Mouse (Mus musculus): ENCODE data around the gene Sbf2.

DNA sequence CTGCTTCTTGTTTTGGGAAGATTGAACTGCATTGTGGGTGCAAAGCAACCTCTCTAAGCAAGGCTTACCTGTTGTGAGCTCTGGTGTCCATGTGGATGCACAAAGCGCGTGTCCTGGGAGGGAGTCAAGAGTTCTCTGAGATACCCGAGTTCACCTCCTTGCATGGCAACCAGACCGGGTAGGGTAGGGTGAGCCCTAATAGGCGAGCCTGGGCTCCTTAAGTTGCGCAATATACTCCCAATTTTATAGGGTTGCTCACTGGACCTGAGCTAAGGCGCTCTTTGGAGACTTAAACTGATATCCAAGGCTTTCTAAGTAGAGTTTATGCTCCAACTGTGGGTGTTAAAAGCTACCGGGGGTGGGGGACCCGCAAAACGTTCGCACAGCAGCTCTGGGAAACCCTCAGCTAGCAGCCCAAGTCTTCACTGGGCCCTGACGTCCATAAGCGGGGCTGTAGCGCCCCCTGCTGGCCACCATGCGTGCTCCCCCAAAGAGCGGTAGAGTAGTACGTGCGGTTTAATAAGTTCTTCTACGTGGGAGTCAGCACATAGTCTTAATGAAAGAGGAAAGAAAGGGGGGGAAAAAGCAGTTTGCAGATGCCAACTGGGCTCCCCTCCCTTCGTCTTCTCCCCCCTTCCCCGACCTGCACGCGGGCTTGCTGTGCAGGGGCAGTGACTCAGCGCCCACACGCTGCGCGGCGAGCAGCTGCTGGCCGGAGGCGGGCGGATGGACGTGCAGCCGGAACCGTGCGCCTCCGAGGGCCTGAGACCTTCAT lies 15.4 kb upstream of the Sbf2 start:
- TF ChIP-seq CTCF (IDR thresholded peaks at IDR 0.05; ENCODE audit: low read depth, low read length) (peak; percentile 99), POLR2A (IDR thresholded peaks at IDR 0.05; ENCODE audit: borderline replicate concordance, low read depth, low read length) (no peak)
